Mouse (Mus musculus) embryo, embryonic 11.5 days (tissue): ENCODE measurements at regions not wholly inside any gene's neighbourhood (a gene's known extent, or its start where the extent isn't known, plus 50 kb on each side); places are given as distances from the start of the nearest gene placed in this dataset.

ENCODE experiments used
- DNase-seq: peaks from one replicate; pipeline ENCODE4 v3.0.0-alpha.2; 2012; ENCODE audit warnings: low read depth, low spot score

DNA sequence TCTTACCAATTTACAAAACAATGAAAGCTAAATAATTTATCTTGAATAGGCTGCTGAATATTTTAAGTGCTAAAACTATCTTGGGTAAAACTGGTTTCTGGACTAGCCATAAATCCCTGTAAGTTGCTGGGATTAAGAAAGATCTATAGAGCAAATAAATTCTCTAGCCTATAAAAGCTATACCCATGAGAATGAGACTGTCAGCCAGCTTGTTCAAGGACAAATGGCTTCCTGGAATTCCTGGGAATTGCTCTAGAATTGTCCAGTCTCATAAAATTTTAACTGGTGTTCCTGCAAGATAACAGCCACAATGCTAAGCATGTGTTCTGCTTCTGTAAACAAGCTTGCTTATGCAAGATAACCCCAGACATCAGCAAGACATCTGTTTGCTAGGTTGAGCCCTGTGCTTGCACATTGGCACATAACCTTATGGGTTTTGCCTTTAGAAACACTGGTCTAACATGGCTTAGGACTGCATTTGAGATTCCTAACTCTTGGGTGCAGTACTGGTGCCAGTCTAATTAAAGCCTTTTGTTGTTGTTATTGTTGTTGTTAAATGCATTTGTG, 180.2 kb upstream of the Syt10 start:
- no peak for DNase-seq

DNA sequence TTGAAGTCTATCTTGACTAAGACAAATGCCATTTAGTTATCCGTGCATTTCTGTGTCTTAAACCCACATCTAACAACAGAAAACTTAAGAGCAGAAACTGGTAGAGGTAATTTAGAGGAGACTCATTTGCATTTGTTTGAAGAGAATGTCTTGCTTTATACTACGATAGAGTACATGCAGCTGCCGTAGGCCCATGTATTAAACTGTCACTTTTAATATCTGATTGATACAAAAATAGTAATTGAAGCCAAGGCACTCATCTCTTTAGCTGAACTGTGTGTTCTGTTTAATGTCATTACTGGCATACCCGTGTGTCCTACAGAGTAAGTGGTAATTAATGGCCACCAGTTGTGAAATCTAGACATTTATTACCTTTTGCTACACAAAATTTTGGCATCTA, 181.5 kb upstream of the Syt10 start:
- DNase-seq, result no peak

DNA sequence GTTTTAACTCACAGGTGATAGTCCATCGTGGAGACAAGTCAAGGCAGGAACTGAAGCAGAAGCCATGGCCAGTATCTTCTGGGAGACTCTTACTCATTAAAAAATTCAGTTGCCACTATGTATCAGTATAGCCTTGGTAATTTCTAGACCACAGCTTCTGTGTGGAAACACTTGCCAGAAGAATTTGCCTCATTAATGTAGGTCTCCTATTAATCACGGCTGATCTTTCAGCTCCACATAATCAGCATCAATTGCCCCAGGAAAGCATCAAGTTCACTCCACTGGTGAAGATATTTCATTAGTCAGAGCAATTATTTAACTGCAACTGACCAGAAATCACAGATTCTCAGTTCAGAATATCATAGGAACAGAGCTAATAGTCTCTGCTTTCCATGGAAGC, 189.8 kb upstream of the Alg10b start:
- no peak for DNase-seq

DNA sequence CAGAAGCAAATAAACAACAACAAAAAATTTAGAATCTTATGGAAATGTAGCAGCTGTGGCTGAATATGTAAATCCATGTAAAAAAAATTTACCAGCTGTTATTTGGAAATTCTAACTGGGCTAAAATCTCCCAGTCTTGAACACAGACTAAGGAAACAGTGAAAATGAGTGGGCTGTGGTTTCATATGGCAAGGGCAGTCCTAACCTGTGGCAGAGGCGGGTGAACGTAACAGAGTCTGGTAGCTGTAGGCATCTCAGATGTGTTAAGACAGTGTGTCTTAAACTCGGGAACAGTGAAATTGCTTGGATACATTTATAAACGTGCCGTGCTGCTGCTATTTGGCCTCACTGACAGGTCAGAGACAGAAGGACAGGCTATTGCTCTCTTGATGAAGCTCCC, 178.4 kb upstream of the Alg10b start:
- DNase-seq, result no peak

DNA sequence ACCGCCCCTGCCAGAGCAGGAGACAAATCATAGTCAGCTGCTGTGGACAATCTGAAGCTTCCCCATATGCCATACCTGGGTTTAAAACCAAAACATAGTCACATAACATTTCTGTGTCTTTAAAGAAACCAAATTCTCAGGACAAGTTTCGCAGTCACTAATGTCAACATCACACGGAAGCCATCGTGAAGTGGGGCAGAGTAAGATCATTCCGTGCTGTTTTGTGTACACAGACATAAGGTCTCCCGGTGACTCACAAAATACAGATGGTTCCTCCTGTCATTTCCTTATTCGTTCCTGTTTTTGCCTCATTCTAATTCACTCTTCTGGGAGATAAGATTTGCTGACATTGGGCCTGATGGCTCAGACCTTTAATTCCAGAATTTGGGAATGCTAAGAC, 162.1 kb upstream of the Alg10b start:
- DNase-seq, result no peak

DNA sequence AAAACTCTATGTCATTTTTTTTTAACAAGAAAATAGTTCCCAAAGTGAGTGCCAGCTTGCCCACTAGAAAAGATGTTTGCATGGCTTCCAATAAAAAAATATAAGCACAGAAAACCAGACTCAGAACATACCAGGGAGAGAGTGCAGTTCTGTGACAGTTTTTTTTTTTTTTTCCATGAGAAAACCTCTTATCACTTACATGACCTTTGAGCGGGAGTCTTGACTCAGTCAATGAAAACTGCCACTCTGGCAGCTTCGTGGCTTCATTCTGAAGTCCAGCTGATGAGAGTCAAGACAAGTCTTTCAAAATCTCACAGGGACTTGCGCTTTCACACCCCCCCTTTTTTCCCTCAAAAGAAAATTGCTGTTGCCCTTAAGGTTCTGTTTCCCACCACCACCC, 158.3 kb upstream of the Alg10b start:
- no peak for DNase-seq

DNA sequence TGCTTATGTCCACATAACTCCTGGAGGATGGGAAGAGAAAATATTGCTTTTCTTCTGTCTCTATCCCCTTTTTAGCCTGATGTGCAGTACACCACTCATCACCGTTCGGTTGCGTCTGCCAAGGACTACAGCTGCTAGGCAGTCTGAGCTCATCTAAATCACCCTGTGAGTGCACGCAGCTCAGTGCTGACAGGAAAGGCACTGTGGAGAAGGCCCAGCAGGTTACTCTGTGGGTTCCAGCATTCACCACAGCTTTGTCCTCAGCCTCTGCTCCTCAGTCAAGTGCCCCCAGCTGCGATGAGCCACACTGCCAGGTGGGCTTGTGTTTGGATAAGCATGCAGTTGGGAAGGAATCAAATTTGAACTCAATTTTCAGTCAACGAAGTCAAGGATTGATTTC, 152.0 kb upstream of the Alg10b start:
- DNase-seq, result no peak

DNA sequence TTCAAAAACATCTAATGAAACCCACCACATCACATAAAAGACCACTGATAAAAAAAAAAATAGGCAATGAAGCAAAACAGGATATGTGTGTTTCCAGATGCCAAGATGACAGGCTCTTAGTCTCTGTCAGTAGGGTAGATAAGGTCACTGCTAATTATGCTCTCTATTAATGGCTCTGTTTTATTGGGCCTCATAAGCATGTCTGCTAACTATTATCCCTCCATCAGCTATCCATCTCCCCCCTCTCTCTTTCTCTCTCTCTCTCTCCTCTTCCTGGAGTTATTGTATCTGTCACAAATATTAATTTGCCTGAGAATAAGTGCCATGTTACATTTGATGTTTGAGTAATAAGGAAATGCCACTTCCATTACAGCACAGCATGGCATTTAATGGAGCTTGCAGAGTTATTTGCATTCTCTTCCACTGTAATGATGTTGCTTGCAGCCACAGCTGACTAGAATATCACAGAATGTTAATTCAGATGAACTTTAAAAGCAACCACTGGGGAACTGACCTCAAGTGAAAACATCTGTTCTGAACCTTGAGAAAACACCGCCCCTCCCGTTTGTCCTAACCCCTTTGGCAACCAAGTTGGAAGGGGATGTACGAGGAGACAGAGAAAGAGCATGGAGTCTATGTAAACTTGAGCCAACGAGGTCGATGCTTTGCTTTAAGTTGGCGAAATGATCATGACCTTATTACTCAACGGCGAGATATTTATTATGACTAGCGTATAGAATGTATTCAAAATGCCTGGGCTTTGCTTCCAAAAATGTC, 141.7 kb upstream of the Alg10b start:
- DNase-seq, result no peak

DNA sequence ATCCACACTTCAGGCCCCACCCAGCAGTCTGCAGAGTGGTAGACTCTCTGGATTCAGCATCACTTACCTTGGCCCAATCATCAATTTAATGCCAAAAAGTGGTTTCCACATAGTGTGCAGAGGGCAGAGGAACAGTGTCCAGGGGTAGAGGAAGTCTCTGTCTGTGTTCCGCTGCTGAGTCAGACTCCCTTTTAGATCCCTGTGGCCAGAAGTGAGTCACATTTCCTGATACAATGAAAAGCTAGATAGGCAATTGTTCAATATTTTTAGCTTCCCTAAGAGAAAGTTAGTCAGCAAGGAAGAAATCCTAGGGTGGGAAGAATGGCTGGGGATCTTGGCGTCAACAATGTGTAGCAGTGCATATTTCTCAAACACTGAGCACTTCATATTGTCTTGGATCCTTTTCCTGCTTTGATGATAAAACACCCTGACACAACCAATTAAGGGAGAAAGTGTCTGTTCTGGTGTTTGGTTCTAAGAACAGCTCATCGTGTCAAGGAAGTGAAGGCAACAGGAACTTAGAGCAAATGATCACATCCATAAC, 114.6 kb upstream of the Alg10b start:
- DNase-seq, result no peak

DNA sequence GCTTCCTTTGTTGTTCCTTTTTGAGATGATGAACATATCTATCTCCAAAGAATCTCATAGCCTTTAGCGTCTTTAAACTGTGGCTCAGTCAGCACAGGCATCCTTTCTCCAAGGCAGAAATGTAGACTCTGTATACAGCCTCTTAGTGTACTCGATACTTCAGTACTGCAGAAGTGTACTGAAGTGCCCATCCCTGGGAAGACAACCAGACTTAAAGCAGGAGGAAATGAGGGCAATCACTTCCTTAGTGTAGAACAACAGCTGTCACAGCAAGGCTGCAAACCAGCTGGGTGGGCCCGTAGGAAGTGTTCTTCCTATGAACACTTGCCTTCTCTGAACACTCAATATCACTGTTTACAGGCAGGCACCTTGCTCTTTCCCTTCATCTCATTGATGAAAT, 110.5 kb upstream of the Alg10b start:
- no peak for DNase-seq

DNA sequence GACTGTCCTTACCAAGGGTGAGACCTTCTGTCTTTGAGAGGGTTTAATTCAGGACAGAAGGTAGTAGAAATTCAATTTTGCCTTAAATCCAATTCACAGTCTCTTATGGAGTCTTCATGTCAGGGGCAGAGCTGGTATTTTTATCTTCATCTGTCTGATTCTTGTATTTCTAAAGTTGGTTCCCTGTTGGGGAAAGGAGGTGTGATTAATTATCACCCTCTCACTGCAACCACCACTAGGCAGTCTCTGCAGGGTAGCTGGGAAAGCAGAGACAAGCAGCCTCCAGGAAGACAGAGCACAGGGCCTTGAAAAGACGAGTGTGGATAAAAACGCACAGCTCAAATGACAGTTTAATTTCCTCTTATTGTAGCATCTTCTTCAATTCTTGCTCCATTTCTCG, 104.4 kb upstream of the Alg10b start:
- no peak for DNase-seq

DNA sequence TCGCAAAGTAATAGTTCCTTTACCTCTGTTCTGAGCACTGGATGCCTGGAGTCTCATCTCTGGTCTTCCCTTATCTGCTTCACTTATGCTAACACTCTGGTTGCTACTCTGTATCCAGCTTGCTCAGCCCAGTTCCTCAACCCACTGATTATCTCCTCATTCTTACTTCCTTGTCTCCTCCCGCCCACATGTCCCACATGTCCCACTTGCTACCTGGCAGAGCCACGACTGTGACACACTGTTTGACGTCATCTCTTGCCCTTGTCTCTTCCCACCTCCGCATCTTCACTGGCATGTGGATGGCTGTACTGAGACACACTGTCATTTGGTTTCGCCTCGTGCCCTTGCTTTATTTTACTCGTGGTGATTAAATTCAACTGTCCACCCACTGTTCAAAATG, 100.1 kb upstream of the Alg10b start:
- no peak for DNase-seq

DNA sequence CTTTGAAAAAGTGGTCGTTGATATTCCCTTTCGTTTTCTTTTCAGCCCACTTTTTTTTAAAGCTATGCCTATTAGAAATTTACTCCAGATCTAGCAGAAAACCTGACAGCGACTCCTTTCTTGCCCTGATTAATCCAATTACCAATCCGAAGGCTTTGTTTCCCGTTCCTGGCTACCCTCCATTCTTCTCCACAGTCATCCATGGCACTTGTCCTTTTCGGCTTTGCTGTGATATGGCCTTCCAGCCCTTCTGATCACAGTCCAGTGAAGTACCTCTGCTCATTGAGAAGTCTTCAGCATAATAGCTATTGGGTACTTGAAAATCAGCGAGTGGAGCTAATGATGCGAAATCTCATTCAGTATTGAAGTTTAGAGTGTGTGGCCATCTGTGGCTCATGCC, 99.0 kb upstream of the Alg10b start:
- DNase-seq, result no peak

DNA sequence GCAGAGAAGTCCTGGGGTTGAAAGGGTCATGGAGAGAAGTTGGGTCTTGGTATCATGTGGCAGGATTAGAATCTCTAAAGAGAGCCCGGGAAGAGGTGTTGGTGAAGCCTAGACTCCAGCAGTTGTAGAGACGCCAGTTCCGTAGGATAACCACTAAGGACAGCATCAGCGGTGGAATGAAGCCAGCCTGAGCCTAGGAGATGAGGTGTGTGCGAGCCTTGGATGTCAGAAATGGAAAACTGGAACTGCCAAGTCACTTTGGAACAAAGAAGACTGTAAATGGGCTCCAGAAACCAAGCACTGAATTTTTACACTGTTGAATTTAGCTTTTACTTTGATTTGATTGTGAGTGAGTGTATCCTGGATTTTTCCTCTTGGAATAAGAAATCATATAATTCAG, 92.3 kb upstream of the Alg10b start:
- no peak for DNase-seq

DNA sequence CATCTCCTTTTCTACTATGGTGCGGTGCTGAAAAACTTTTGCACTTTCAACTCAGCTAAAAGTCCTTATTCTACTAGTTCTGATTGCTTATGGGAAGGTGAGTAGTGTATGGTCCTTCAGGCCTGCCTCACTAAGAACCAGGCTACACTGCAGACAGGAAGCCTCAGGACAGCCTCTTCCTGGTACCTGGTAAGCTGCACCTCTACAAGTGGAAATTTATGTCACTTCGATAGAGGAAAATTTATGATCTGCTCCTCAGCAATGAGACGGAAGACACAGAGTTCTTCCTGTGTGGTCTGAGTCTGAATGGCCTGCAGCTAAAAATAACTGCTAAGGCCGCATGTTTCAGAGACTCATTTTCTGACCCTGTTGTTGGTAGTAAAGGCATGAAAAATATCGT, 83.1 kb upstream of the Alg10b start:
- DNase-seq, result no peak

DNA sequence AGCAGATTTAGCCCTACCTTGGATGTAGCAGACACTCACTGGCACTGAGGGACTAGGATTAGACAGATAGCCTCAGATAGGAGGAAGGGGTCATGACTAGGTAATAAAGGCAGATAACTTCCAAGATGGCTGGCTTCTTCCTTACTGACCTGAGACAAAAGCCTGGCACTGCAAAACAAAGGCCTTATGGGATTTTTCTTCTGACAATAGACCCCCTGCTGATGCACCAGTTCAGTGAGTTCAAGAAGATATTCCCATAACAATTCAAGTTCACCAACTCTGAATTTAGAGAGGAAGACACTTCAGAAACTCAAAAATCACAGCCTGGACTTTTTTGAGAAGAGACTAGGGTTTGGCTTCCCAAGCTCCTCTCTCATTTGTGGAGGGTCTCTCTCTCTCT, 75.4 kb upstream of the Alg10b start:
- DNase-seq, result no peak

DNA sequence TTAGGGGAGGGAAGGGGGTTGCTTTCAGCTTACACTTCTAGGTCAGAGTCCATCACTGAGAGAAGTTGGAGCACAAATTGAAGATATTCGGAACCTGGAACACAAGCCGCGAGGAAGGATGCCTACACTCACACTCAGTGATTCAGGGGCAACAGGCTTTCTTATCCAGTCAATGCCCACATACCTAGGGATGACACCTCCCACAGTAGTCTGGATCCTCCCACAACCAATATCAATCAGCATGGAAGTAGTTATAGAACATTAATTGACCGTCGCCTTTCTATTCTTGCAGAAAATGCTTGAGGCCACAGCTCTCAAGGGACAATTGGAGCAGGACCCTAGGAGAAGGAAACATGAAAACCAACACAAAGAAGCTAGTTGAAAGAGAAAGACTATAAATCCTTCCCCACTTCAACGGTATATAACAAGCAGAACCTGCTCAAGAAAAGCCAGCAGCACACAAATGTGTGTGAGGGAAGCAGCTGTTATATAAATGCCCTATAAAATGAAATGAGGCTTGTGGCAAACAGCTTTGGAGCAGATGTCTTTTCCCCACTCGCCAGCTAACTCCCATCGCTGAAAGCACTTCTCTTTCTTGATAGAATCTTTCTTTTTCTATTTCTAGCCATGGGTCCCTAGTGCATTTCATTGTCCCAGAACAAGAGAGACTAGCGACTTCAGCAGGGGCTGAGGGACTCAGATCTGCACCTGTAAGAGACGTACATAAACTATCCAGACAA, 70.1 kb upstream of the Alg10b start:
- DNase-seq, result peak; percentile 20
